Mouse (Mus musculus) stomach, postnatal 0 days (tissue): ENCODE measurements around the gene Kcnmb3. TPM values are rescaled to one million over a fixed set of nuclear protein-coding genes. Genes with fewer than 3 reads are reported as not detected.

ENCODE experiments used
- ATAC-seq: fragments of 200-750 bp; cut with Nextera tagmentation; 2 replicates; pipeline ENCODE4 v1.8.0; 2017; ENCODE audit not compliant: low FRiP score, low TSS enrichment
- DNase-seq: peaks from one replicate; pipeline ENCODE4 v3.0.0-alpha.2; 2016; ENCODE audit warnings: low spot score
- H3K27ac ChIP-seq: fragments of 300-500 bp; sonication (generic); replicated peaks from 2 replicates; pipeline ENCODE4 v1.5.1; 2014; ENCODE audit warnings: mild to moderate bottlenecking, control low read depth
- H3K27me3 ChIP-seq: fragments of 300-500 bp; sonication (generic); 2 replicates; pipeline ENCODE4 v1.6.1; 2014; ENCODE audit warnings: low read length; ENCODE audit not compliant: control insufficient read depth, insufficient read depth
- H3K36me3 ChIP-seq: fragments of 300-500 bp; sonication (generic); 2 replicates; pipeline ENCODE4 v1.6.1; 2014; ENCODE audit warnings: low read length, mixed read lengths; ENCODE audit not compliant: control insufficient read depth, insufficient read depth
- H3K4me1 ChIP-seq: fragments of 300-500 bp; sonication (generic); replicated peaks from 2 replicates; pipeline ENCODE4 v1.6.1; 2014; ENCODE audit warnings: antibody characterized with exemption; ENCODE audit not compliant: control insufficient read depth, insufficient read depth
- H3K4me2 ChIP-seq: fragments of 300-500 bp; sonication (generic); replicated peaks from 2 replicates; pipeline ENCODE4 v1.6.1; 2014; ENCODE audit warnings: low read depth, mild to moderate bottlenecking, control low read depth, moderate library complexity
- H3K4me3 ChIP-seq: fragments of 300-500 bp; sonication (generic); 2 replicates; pipeline ENCODE4 v1.5.1; 2014; ENCODE audit warnings: low read depth, low read length, control low read depth
- H3K9ac ChIP-seq: fragments of 300-500 bp; sonication (generic); 2 replicates; pipeline ENCODE4 v1.6.1; 2014; ENCODE audit warnings: mild to moderate bottlenecking, low read length, control low read depth, mixed read lengths
- H3K9me3 ChIP-seq: fragments of 300-500 bp; sonication (generic); 2 replicates; pipeline ENCODE4 v1.6.1; 2016; ENCODE audit warnings: low read length; ENCODE audit not compliant: control insufficient read depth
- CTCF ChIP-seq: IDR thresholded peaks from 2 replicates; pipeline ENCODE4 v1.5.1; 2016; ENCODE audit warnings: antibody characterized with exemption, low read depth, mild to moderate bottlenecking, moderate library complexity
- EP300 ChIP-seq: optimal IDR thresholded peaks from 2 replicates; pipeline ENCODE3; 2016; ENCODE audit warnings: antibody characterized with exemption
- WGBS: fragments of 180-500 bp; shearing (Covaris S2); extraction: QIAGEN DNeasy Blood & Tissue Kit; methylation state at CpG from one replicate; pipeline ENCODE4 v1.1.7; 2014; 5-methylcytosine and 5-hydroxymethylcytosine counted together
- polyA plus RNA-seq: library from polyadenylated mRNA; unstranded; fragments of >200 nt; fragmentation: Nextera tagmentation; extraction: Ambion mirVana; gene quantifications from 2 replicates; pipeline ENCODE4 v1.2.1, GENCODE M21; 2015

Kcnmb3 gene
- 0.05 TPM in 2 replicates for polyA plus RNA-seq

GRCm38 (mm10) chr3:32492097-32493090 lies at the start of gene Kcnmb3:
Kcnmb3 (minus strand) TSS chr3:32492231.
- 81% methylated on average over 11 of the region's 11 CpGs for WGBS
- no peak within 1 kb of the TSS for H3K27ac ChIP-seq

GRCm38 (mm10) chr3:32538091-32538490 lies 46.1 kb upstream of the Kcnmb3 start:
- Histone ChIP-seq H3K36me3 (peaks cover 17% of the 10 kb centered on the region), H3K9ac (no peak overlapping the region), H3K9me3 (no peaks in the 10 kb centered on the region), H3K4me2 (no peak overlapping the region), H3K27me3 (no peaks in the 10 kb centered on the region), H3K4me3 (no peak overlapping the region), H3K4me1 (no peaks in the 10 kb centered on the region), H3K27ac (no peak overlapping the region)
- 91% methylated on average over 5 of the region's 5 CpGs for WGBS
- ATAC-seq (no peak), DNase-seq (no peak)
- TF ChIP-seq EP300 (no peak), CTCF (no peak)

More at GRCm38 (mm10) chr3:32492097-32493090, at the start of gene Kcnmb3:
- TF ChIP-seq CTCF (no peak), EP300 (no peak)
- Histone ChIP-seq H3K4me1 (no peaks in the 10 kb centered on the region), H3K27me3 (no peaks in the 10 kb centered on the region), H3K4me2 (no peak within 1 kb of the TSS), H3K36me3 (no peaks in the 10 kb centered on the region), H3K9me3 (no peaks in the 10 kb centered on the region), H3K9ac (no peak within 1 kb of the TSS), H3K4me3 (no peak within 1 kb of the TSS)
- ATAC-seq (no peak), DNase-seq (no peak)

GRCm38 (mm10) chr3:32537556-32537955 lies 45.5 kb upstream of the Kcnmb3 start:
- Histone ChIP-seq H3K9me3 (no peaks in the 10 kb centered on the region), H3K9ac (no peak overlapping the region), H3K4me3 (no peak overlapping the region), H3K27ac (no peak overlapping the region), H3K27me3 (no peaks in the 10 kb centered on the region), H3K4me2 (no peak overlapping the region), H3K36me3 (peaks cover 13% of the 10 kb centered on the region), H3K4me1 (no peaks in the 10 kb centered on the region)
- 76% methylated on average over 1 of the region's 1 CpGs for WGBS
- DNase-seq (no peak), ATAC-seq (no peak)
- no peak for TF ChIP-seq CTCF
- TF ChIP-seq EP300: no peak

- Histone ChIP-seq H3K4me1 (no peaks in the 10 kb centered on the region), H3K9me3 (no peaks in the 10 kb centered on the region), H3K4me3 (no peak overlapping the region), H3K9ac (no peak overlapping the region), H3K36me3 (peaks cover 13% of the 10 kb centered on the region), H3K27me3 (no peaks in the 10 kb centered on the region), H3K27ac (no peak overlapping the region), H3K4me2 (no peak overlapping the region)
- no peak for TF ChIP-seq EP300
- no peak for TF ChIP-seq CTCF
- ATAC-seq: no peak
- no peak for DNase-seq
- 75% methylated on average over 1 of the region's 1 CpGs for WGBS
Measured at GRCm38 (mm10) chr3:32535692-32536091, 43.7 kb upstream of the Kcnmb3 start.

- Histone ChIP-seq H3K27me3 (no peaks in the 10 kb centered on the region), H3K4me1 (no peaks in the 10 kb centered on the region), H3K9ac (peak overlapping the region; percentile 87), H3K36me3 (peaks cover 4% of the 10 kb centered on the region; the same call in 1 of the 2 replicates), H3K27ac (no peak overlapping the region; the same call in 1 of the 2 replicates), H3K9me3 (no peaks in the 10 kb centered on the region), H3K4me3 (peak overlapping the region; percentile 94), H3K4me2 (peak overlapping the region; percentile 74)
- ATAC-seq (no peak), DNase-seq (no peak)
- 12% methylated on average over 5 of the region's 5 CpGs for WGBS
- TF ChIP-seq CTCF (no peak), EP300 (no peak)
Measured at GRCm38 (mm10) chr3:32530041-32530440, 38.0 kb upstream of the Kcnmb3 start.
